Mouse (Mus musculus): ENCODE measurements around the gene Defb11.

DNA sequence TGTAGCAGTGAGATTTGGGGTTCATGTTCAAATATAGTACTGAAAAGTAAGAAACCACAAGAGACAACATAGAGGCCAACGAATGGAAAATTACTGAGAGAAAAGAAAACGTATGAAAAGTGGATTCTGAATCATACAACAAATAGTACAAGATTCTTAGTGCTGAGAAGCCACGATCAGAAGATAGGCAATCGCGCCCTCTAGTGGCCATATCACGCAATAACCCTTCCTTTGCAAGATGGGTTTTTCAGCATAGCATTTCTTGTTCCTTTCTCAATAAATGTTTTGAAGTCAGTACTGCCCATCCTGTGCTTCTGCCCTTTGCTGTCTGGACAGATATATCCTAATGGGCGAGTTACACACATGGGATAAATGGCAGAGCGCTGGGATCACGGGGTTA lies 49.1 kb upstream of the Defb11 start:
- TF ChIP-seq CTCF (conservative IDR thresholded peaks at IDR 0.05; ENCODE audit: low read length), result peak; percentile 76
- TF ChIP-seq NANOG (IDR thresholded peaks at IDR 0.05; ENCODE audit: borderline replicate concordance, low read length), result no peak
- no peak for TF ChIP-seq POU5F1 (IDR thresholded peaks at IDR 0.05; ENCODE audit: borderline replicate concordance, low read length)
